Mouse (Mus musculus) testis, adult 10 weeks (tissue): ENCODE results near the gene Igdcc3. TPM values are rescaled to one million over a fixed set of nuclear protein-coding genes. Genes with fewer than 3 reads are reported as not detected.

ENCODE experiments used
- polyA plus RNA-seq: library from polyadenylated mRNA; stranded (reverse); fragments of 350-450 nt; fragmentation: Illumina TruSeq; extraction: RNeasy Lipid Tissue Mini Kit (QIAGEN cat#74804); gene quantifications from one replicate; pipeline ENCODE4 v1.2.3, GENCODE M21; 2014; ENCODE audit warnings: low read depth, low replicate concordance

Igdcc3 gene
- polyA plus RNA-seq = not detected

DNA sequence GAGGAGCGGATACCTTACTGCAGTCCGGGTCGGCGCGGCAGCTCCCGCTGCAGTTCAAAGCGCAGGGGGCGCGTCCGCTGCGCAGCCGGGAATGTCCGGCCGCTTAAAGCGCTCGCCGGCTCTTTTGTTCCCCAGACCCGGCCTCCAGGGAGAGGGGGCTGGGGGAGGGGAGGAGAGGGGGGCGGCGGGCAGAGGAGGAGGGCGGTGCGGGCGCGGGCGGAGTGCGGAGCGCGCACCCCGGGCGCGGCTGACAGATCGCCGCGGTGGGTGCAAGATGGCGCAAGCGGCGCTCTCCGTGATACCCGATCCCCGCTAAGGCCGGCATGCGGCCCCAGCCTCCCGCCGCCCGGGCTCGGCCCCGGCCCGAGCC, at the start of gene Igdcc3:
TSS of gene Igdcc3 (plus strand) at position 254 of the 370 bp plus-strand sequence.

DNA sequence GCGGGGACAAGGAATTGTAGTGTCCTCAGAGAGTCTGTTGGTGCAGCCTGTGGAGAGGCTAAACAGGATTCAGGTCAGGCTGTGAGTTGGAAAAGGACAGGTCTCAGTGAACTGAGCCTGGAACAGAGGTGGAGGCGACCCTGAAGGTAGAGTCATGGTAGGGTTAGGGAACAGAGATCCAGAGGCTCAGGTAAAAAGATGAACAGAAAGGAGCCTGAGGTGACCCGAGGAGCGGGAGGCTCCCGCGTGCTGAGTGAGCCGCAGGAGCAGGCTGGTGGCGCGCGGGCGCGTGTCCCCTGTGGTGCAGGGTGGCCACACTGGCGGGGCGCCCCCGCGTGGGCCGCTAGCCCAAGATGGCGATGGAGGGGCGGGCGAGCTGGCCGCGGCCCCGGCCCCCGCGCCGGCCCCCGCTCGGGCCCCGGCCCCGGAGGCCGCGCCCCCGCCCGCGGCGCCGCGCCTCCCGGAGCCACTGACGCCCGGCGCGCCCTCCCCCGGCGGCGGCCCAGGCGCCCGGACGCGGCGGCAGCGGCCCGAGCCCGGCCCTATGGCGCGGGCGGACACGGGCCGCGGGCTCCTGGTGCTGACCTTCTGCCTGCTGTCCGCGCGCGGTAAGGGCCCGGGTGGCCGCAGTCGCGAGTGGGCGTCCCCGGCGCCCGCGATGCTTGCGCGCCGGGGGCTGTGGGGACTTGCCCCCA, 39.9 kb upstream of the Igdcc3 start, which contains the start of gene Igdcc4:
TSS of gene Igdcc4 (plus strand) at position 496 of the 695 bp plus-strand sequence.

DNA sequence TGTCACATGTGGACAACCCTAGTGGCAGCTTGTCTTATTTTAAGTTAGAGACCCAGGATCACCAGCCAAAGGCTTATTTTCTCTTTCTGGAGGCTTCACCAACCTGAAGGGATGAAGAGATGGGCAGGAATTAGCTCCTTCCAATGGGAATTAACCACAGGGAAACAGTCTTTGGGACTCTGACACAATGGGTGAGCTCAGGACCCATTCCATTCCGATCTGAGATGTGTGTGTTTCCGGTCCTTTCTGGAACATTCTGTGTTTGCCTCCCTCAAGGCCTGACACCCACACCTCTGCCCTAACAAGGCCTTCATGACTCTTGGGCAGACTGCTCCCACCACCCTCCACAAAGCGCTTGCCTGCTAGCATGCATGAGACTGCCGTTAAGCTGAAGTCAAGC, 54.1 kb downstream of the Igdcc3 start, which contains the start of gene Parp16:
TSS of gene Parp16 (plus strand) at position 301 of the 400 bp plus-strand sequence.

Other genes starting within 250 kb of the Igdcc3 start
- 0.59 TPM for gene Slc24a1, start 189.6 kb upstream of the Igdcc3 start, polyA plus RNA-seq
- gene Ints14, start 180.3 kb upstream of the Igdcc3 start, polyA plus RNA-seq = 22.7 TPM
- gene Hacd3, start 119.5 kb upstream of the Igdcc3 start, polyA plus RNA-seq = 65.3 TPM
- 170 TPM for gene Dpp8, start 108.8 kb upstream of the Igdcc3 start, polyA plus RNA-seq
- 1.6 TPM for gene Igdcc4, start 39.7 kb upstream of the Igdcc3 start, polyA plus RNA-seq
- gene Parp16, start 54.2 kb downstream of the Igdcc3 start, polyA plus RNA-seq = 1.7 TPM
- gene Cilp, start 124.0 kb downstream of the Igdcc3 start, polyA plus RNA-seq = 0.13 TPM
- gene Clpx, start 153.1 kb downstream of the Igdcc3 start, polyA plus RNA-seq = 224 TPM
- 19.4 TPM for gene Pdcd7, start 204.9 kb downstream of the Igdcc3 start, polyA plus RNA-seq
- gene Ubap1l, start 219.9 kb downstream of the Igdcc3 start, polyA plus RNA-seq = not detected